Mouse (Mus musculus) E14TG2a.4 (cell line): ENCODE data around the gene Nkain2.

Experiments
- H3K27me3 ChIP-seq: 2 replicates; pipeline ENCODE4 v1.6.1; 2014; ENCODE audit warnings: low read length, control low read depth; ENCODE audit not compliant: insufficient read depth
- H3K36me3 ChIP-seq: 2 replicates; pipeline ENCODE4 v1.6.1; 2014; ENCODE audit warnings: low read length, control low read depth; ENCODE audit not compliant: insufficient read depth
- H3K4me1 ChIP-seq: replicated peaks from 2 replicates; pipeline ENCODE4 v1.6.1; 2014; ENCODE audit warnings: low read depth, low read length, control low read depth
- H3K4me3 ChIP-seq: replicated peaks from 2 replicates; pipeline ENCODE4 v1.5.1; 2014; ENCODE audit warnings: mild to moderate bottlenecking, low read length
- H3K9me3 ChIP-seq: 2 replicates; pipeline ENCODE4 v1.6.1; 2014; ENCODE audit warnings: low read length, control low read depth
- CTCF ChIP-seq: conservative IDR thresholded peaks from 2 replicates; pipeline ENCODE4 v1.5.1; 2014; ENCODE audit warnings: low read length
- NANOG ChIP-seq: IDR thresholded peaks from 2 replicates; pipeline ENCODE4 v1.6.1; 2014; ENCODE audit warnings: borderline replicate concordance, low read length, mixed read lengths
- POU5F1 ChIP-seq: IDR thresholded peaks from 2 replicates; pipeline ENCODE4 v1.6.1; 2014; ENCODE audit warnings: low read length, borderline replicate concordance

The Nkain2 gene

DNA sequence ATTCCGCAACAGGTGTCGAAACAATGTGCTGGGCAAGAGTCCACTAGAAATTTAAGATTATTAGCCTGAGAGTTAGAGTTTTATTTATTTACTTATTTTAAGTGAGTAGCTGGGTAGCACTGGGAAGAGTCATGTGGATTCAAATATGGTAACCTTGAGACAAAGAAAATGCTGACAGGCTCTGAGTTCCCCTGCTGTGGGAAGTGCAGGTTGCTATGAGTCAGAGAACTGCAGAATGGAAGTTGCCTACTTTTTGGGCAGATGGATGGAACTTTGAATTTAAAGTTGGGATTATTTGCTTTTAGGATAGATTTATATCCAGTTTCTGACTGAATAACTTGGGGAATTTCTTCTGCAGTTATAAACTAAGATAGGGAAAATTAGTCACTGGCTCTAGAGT, 259.2 kb downstream of the Nkain2 start:
- Histone ChIP-seq H3K9me3 (no peaks in the 10 kb centered on the region), H3K4me3 (no peak overlapping the region), H3K4me1 (0 out of 2 replicates have a peak, but pooled peaks cover 3% of the 10 kb centered on the region), H3K36me3 (no peaks in the 10 kb centered on the region), H3K27me3 (no peaks in the 10 kb centered on the region)
- TF ChIP-seq POU5F1, result no peak
- TF ChIP-seq CTCF, result no peak
- TF ChIP-seq NANOG, result no peak

DNA sequence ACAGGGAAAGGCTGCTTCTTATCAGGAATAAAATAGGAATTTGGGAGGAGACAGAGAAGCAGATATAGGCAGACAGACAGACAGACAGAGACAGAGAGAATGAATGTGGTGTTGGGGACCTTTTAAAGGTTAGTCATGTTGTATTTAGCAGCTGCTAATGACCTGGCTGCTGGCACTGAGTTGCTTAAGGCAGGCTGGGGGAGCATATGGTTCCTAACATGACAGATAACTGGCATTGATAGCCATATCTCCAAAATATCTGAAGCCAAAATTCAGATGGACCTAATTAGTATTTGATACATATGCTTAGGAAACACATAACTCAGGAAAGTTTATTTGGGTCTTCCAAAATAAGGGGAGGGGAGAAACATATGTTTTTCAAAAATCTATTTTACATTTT, 285.8 kb downstream of the Nkain2 start:
- TF ChIP-seq NANOG (no peak), CTCF (no peak), POU5F1 (no peak)
- no peaks in the 10 kb centered on the region for H3K27me3 ChIP-seq
- no peaks in the 10 kb centered on the region for H3K9me3 ChIP-seq
- no peak overlapping the region for H3K4me3 ChIP-seq
- no peaks in the 10 kb centered on the region for H3K36me3 ChIP-seq
- H3K4me1 ChIP-seq, result no peaks in the 10 kb centered on the region

DNA sequence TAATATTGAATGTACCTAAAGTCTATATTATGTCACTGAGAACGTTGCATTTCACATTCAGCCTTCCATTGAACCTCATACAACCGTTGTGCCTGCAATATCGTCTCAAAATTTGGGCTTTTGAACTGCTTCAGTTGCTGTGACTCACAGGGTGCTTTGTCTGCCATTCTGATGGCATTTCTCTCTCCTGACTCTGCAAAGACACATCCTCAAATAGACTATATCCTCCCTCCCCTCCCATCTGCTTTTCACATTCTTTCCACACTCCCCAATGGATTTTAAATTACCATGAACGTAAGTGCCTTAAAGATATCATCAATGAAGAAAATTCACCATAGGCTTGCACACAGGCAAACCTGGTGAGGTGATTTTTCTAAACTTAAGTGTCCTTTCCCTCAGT, 287.5 kb downstream of the Nkain2 start:
- H3K9me3 ChIP-seq, result no peaks in the 10 kb centered on the region
- no peaks in the 10 kb centered on the region for H3K36me3 ChIP-seq
- no peaks in the 10 kb centered on the region for H3K4me1 ChIP-seq
- no peaks in the 10 kb centered on the region for H3K27me3 ChIP-seq
- TF ChIP-seq NANOG (no peak), POU5F1 (no peak)
- no peak overlapping the region for H3K4me3 ChIP-seq

DNA sequence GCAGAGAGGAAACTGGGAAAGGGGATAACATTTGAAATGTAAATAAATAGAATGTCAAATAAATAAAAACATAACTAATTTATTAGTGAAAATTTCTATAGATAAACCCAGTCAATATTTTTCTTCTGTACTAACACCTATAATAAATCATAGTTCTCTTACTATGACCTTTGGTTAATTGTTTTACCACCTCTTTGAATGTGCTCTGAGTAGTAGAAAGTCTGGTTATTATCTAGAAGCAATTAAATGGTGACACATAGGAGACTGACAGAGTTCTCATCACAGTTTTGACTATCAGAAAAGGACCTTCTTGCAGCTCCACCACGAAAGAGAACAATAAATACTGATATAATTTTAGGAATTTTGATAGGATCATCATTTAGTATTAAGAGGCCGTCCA, 295.3 kb downstream of the Nkain2 start:
- Histone ChIP-seq H3K4me1 (no peaks in the 10 kb centered on the region), H3K4me3 (no peak overlapping the region), H3K36me3 (no peaks in the 10 kb centered on the region), H3K9me3 (no peaks in the 10 kb centered on the region), H3K27me3 (no peaks in the 10 kb centered on the region)
- no peak for TF ChIP-seq NANOG
- no peak for TF ChIP-seq CTCF
- no peak for TF ChIP-seq POU5F1

DNA sequence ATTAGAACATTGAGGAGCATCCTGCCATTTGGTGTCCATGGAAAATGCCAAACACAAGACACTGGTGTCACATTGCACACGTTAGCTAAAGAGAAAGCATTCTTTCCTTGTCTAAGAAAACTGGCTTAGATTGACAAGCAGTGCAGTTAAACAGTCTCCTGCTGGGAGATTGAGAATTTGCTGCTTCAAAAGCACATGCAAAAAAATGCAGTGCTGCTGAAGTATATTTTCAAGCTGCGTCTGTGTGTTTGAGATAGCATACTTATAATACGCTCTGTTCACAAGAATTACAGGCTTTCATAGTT, 313.0 kb downstream of the Nkain2 start:
- Histone ChIP-seq H3K9me3 (no peaks in the 10 kb centered on the region), H3K4me3 (no peak overlapping the region), H3K4me1 (no peaks in the 10 kb centered on the region), H3K36me3 (no peaks in the 10 kb centered on the region), H3K27me3 (no peaks in the 10 kb centered on the region)
- TF ChIP-seq NANOG (no peak), CTCF (no peak)

DNA sequence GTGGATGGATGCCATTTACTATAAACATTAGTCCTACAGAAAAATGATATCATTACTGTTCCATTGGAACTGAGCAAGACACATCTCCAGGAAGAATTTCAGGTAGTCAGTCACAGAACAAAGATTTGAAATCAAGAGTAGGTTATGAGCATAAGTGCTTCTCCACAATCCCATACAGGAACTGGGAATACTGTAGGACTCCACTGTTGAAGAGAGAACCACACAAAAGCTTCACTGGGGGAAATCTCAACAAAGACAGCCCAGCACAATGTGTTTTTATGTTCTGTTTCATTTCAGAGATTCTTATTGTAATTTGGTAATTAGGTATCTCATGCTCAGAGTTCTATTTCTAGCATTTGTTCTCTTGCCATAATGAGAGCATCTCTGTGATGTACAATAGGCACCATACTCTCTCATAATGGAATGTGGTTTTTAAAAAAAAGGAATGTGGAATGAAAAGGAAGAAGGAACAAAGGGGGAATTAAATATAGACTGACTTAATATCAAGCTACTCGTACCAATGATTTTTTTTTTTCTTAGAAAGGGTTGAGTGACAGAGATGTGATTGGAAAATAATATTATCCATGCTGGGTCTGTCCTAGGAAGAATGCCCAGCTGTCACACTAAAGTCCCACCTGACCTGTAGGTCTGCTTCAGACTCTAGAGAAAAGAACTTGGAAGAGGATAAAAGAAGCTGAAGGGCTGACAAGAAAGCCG, 313.5 kb downstream of the Nkain2 start:
- Histone ChIP-seq H3K36me3 (no peaks in the 10 kb centered on the region), H3K4me3 (no peak overlapping the region), H3K27me3 (no peaks in the 10 kb centered on the region), H3K4me1 (no peaks in the 10 kb centered on the region), H3K9me3 (no peaks in the 10 kb centered on the region)
- TF ChIP-seq POU5F1 (no peak), CTCF (no peak), NANOG (no peak)

DNA sequence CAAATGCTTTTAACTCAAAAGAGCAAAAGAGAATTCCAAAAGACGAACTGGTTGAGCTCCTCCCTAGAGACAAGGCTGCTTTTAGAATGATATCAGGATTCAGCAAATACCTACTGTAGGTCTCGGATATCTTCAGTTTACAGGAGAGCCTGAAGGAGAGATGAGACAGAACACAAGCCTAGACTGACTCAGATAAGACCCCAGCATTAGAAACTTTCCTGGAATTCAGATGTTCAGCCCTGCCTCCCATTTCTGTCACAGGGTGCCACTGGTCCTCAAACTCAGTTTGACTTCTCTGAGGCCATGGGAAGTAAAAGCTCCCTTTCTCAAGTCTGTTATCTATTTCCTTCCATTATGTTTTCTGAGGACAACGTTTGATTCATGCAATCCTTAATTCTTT, 332.6 kb downstream of the Nkain2 start:
- TF ChIP-seq CTCF (no peak), POU5F1 (no peak), NANOG (no peak)
- Histone ChIP-seq H3K4me3 (no peak overlapping the region), H3K27me3 (no peaks in the 10 kb centered on the region), H3K9me3 (no peaks in the 10 kb centered on the region), H3K36me3 (no peaks in the 10 kb centered on the region), H3K4me1 (no peaks in the 10 kb centered on the region)

DNA sequence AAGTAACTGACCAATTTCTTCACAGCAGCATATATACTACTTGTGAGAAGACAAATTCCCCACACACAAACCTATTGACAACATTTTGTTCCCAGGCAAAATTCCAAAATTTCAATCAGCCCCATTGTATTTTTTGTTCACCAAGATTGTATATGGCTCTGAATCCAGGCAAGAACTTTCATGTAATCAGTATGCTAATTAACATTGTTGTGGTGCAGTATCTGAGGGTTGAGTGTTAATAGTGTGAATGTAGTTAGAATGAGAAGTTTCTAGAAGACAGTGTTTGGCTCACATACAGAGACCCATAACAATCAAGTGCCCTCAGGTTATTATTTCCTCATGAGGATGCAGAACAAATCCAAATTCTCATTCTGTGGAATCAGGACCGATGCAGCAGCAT, 354.2 kb downstream of the Nkain2 start:
- Histone ChIP-seq H3K27me3 (no peaks in the 10 kb centered on the region), H3K36me3 (no peaks in the 10 kb centered on the region), H3K9me3 (no peaks in the 10 kb centered on the region), H3K4me3 (no peak overlapping the region), H3K4me1 (no peaks in the 10 kb centered on the region)
- TF ChIP-seq CTCF, result no peak
- no peak for TF ChIP-seq NANOG
- no peak for TF ChIP-seq POU5F1

DNA sequence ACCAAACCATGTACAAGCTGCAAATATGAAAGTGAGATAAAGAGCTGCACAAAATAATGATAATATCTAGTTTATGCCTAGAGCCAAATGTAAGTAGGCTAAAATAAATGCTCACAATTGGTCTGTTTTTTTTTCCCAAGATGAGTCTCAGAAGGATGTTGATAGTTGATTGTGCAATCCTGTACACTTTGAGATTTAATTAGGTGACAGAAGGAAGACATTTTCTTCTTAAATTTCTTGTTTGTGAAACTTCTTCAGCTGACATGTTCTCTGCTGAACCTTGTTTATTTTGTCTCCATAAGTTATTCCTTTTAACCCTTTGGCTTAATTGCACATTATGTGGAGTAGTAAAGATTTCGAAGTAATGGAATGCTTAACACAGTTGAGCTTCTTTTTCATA, 379.4 kb downstream of the Nkain2 start:
- no peaks in the 10 kb centered on the region for H3K4me1 ChIP-seq
- H3K27me3 ChIP-seq, result no peaks in the 10 kb centered on the region
- H3K4me3 ChIP-seq, result no peak overlapping the region
- TF ChIP-seq CTCF (no peak), POU5F1 (no peak), NANOG (no peak)
- H3K9me3 ChIP-seq, result no peaks in the 10 kb centered on the region
- no peaks in the 10 kb centered on the region for H3K36me3 ChIP-seq
